Mouse (Mus musculus): Measurements from ENCODE around the gene Ndufc2. TPM values are rescaled to one million over a fixed set of nuclear protein-coding genes. Genes with fewer than 3 reads are reported as not detected.

Gene Ndufc2
- polyA plus RNA-seq, 1 experiment, result 89.7 TPM

GRCm38 (mm10) chr7:97407145-97407544, 7.3 kb downstream of the Ndufc2 start:
- H3K4me1 ChIP-seq (ENCODE audit: control insufficient read depth, insufficient read depth, insufficient read length, low read length), result no peaks in the 10 kb centered on the region
- no peaks in the 10 kb centered on the region for H3K27me3 ChIP-seq (ENCODE audit: control insufficient read depth, insufficient read depth, low read length)
- no peak overlapping the region for H3K27ac ChIP-seq (ENCODE audit: insufficient read depth, low read depth, low read length)
- H3K36me3 ChIP-seq (ENCODE audit: control insufficient read depth, insufficient read depth, low read length), result peaks cover 40% of the 10 kb centered on the region
- 75% methylated on average over 10 of the region's 10 CpGs for WGBS
- TF ChIP-seq POLR2A (IDR thresholded peaks at IDR 0.05; ENCODE audit: low read depth, low read length) (no peak), CTCF (IDR thresholded peaks at IDR 0.05; ENCODE audit: extremely low read depth, insufficient read length, insufficient replicate concordance, low read depth, low read length) (no peak)
- H3K4me3 ChIP-seq (ENCODE audit: low read depth, low read length), result no peak overlapping the region

GRCm38 (mm10) chr7:97411106-97411505, 11.3 kb downstream of the Ndufc2 start:
- H3K27me3 ChIP-seq (ENCODE audit: control insufficient read depth, insufficient read depth, low read length), result no peaks in the 10 kb centered on the region
- TF ChIP-seq POLR2A (IDR thresholded peaks at IDR 0.05; ENCODE audit: low read depth, low read length), result no peak
- TF ChIP-seq CTCF (IDR thresholded peaks at IDR 0.05; ENCODE audit: extremely low read depth, insufficient read length, insufficient replicate concordance, low read depth, low read length), result no peak
- H3K27ac ChIP-seq (ENCODE audit: insufficient read depth, low read depth, low read length), result no peak overlapping the region
- no peak overlapping the region for H3K4me3 ChIP-seq (ENCODE audit: low read depth, low read length)
- H3K36me3 ChIP-seq (ENCODE audit: control insufficient read depth, insufficient read depth, low read length), result peaks cover 39% of the 10 kb centered on the region
- WGBS, result 83% methylated on average over 2 of the region's 2 CpGs
- H3K4me1 ChIP-seq (ENCODE audit: control insufficient read depth, insufficient read depth, insufficient read length, low read length), result peaks cover 9% of the 10 kb centered on the region; the same call in 1 of the 2 replicates

- Histone ChIP-seq H3K4me3 (ENCODE audit: low read depth, low read length) (no peak overlapping the region), H3K4me1 (ENCODE audit: control insufficient read depth, insufficient read depth, insufficient read length, low read length) (peaks cover 9% of the 10 kb centered on the region; the same call in 1 of the 2 replicates), H3K27me3 (ENCODE audit: control insufficient read depth, insufficient read depth, low read length) (no peaks in the 10 kb centered on the region), H3K36me3 (ENCODE audit: control insufficient read depth, insufficient read depth, low read length) (peaks cover 36% of the 10 kb centered on the region), H3K27ac (ENCODE audit: insufficient read depth, low read depth, low read length) (no peak overlapping the region)
- TF ChIP-seq POLR2A (IDR thresholded peaks at IDR 0.05; ENCODE audit: low read depth, low read length), result no peak
- TF ChIP-seq CTCF (IDR thresholded peaks at IDR 0.05; ENCODE audit: extremely low read depth, insufficient read length, insufficient replicate concordance, low read depth, low read length), result no peak
- 88% methylated on average over 3 of the region's 3 CpGs for WGBS
Measured at GRCm38 (mm10) chr7:97411575-97411974, 11.8 kb downstream of the Ndufc2 start.

GRCm38 (mm10) chr7:97413981-97414380, 14.2 kb downstream of the Ndufc2 start:
- no peak overlapping the region for H3K27ac ChIP-seq (ENCODE audit: insufficient read depth, low read depth, low read length)
- TF ChIP-seq POLR2A (IDR thresholded peaks at IDR 0.05; ENCODE audit: low read depth, low read length) (no peak), CTCF (IDR thresholded peaks at IDR 0.05; ENCODE audit: extremely low read depth, insufficient read length, insufficient replicate concordance, low read depth, low read length) (no peak)
- no peak overlapping the region for H3K4me3 ChIP-seq (ENCODE audit: low read depth, low read length)
- H3K27me3 ChIP-seq (ENCODE audit: control insufficient read depth, insufficient read depth, low read length), result no peaks in the 10 kb centered on the region
- H3K36me3 ChIP-seq (ENCODE audit: control insufficient read depth, insufficient read depth, low read length), result peaks cover 21% of the 10 kb centered on the region
- peaks cover 9% of the 10 kb centered on the region; the same call in 1 of the 2 replicates for H3K4me1 ChIP-seq (ENCODE audit: control insufficient read depth, insufficient read depth, insufficient read length, low read length)
- WGBS, result 86% methylated on average over 1 of the region's 1 CpGs

- 68% methylated on average over 1 of the region's 1 CpGs for WGBS
- Histone ChIP-seq H3K4me3 (ENCODE audit: low read depth, low read length) (no peak overlapping the region), H3K27me3 (ENCODE audit: control insufficient read depth, insufficient read depth, low read length) (no peaks in the 10 kb centered on the region), H3K36me3 (ENCODE audit: control insufficient read depth, insufficient read depth, low read length) (peaks cover 17% of the 10 kb centered on the region), H3K27ac (ENCODE audit: insufficient read depth, low read depth, low read length) (no peak overlapping the region), H3K4me1 (ENCODE audit: control insufficient read depth, insufficient read depth, insufficient read length, low read length) (peaks cover 9% of the 10 kb centered on the region; the same call in 1 of the 2 replicates)
- TF ChIP-seq CTCF (IDR thresholded peaks at IDR 0.05; ENCODE audit: extremely low read depth, insufficient read length, insufficient replicate concordance, low read depth, low read length), result no peak
- TF ChIP-seq POLR2A (IDR thresholded peaks at IDR 0.05; ENCODE audit: low read depth, low read length), result no peak
Measured at GRCm38 (mm10) chr7:97414426-97414825, 14.6 kb downstream of the Ndufc2 start.

GRCm38 (mm10) chr7:97414915-97415687, 15.3 kb downstream of the Ndufc2 start:
- TF ChIP-seq CTCF (IDR thresholded peaks at IDR 0.05; ENCODE audit: extremely low read depth, insufficient read length, insufficient replicate concordance, low read depth, low read length) (no peak), POLR2A (IDR thresholded peaks at IDR 0.05; ENCODE audit: low read depth, low read length) (no peak)
- Histone ChIP-seq H3K4me3 (ENCODE audit: low read depth, low read length) (no peak overlapping the region), H3K27ac (ENCODE audit: insufficient read depth, low read depth, low read length) (no peak overlapping the region), H3K4me1 (ENCODE audit: control insufficient read depth, insufficient read depth, insufficient read length, low read length) (peaks cover 9% of the 10 kb centered on the region; the same call in 1 of the 2 replicates), H3K27me3 (ENCODE audit: control insufficient read depth, insufficient read depth, low read length) (no peaks in the 10 kb centered on the region), H3K36me3 (ENCODE audit: control insufficient read depth, insufficient read depth, low read length) (peaks cover 11% of the 10 kb centered on the region)
- WGBS, result 28% methylated on average over 9 of the region's 9 CpGs

- no peak for TF ChIP-seq CTCF (IDR thresholded peaks at IDR 0.05; ENCODE audit: extremely low read depth, insufficient read length, insufficient replicate concordance, low read depth, low read length)
- TF ChIP-seq POLR2A (IDR thresholded peaks at IDR 0.05; ENCODE audit: low read depth, low read length), result no peak
- Histone ChIP-seq H3K4me3 (ENCODE audit: low read depth, low read length) (peak overlapping the region; percentile 18; the same call in 1 of the 2 replicates), H3K27ac (ENCODE audit: insufficient read depth, low read depth, low read length) (no peak overlapping the region), H3K36me3 (ENCODE audit: control insufficient read depth, insufficient read depth, low read length) (peaks cover 2% of the 10 kb centered on the region; the same call in 1 of the 2 replicates), H3K4me1 (ENCODE audit: control insufficient read depth, insufficient read depth, insufficient read length, low read length) (peaks cover 9% of the 10 kb centered on the region; the same call in 1 of the 2 replicates), H3K27me3 (ENCODE audit: control insufficient read depth, insufficient read depth, low read length) (no peaks in the 10 kb centered on the region)
- 87% methylated on average over 4 of the region's 4 CpGs for WGBS
Measured at GRCm38 (mm10) chr7:97416473-97416872, 16.7 kb downstream of the Ndufc2 start.
